Mouse (Mus musculus) kidney, embryonic 14.5 days (tissue): ENCODE results near the gene Pml. TPM values are rescaled to one million over a fixed set of nuclear protein-coding genes. Genes with fewer than 3 reads are reported as not detected.

Experiments
- ATAC-seq: fragments of 200-750 bp; cut with Nextera tagmentation; 2 replicates; pipeline ENCODE4 v1.8.0; 2017; ENCODE audit warnings: moderate number of reproducible peaks, mild to moderate bottlenecking, moderate TSS enrichment, moderate library complexity; ENCODE audit not compliant: low FRiP score, low TSS enrichment
- H3K27ac ChIP-seq: fragments of 300-500 bp; sonication (generic); 2 replicates; pipeline ENCODE4 v1.5.1; 2014; ENCODE audit warnings: low read depth, mild to moderate bottlenecking, low read length, moderate library complexity, mixed read lengths
- H3K27me3 ChIP-seq: fragments of 300-500 bp; sonication (generic); 2 replicates; pipeline ENCODE4 v1.6.1; 2014; ENCODE audit warnings: mild to moderate bottlenecking, low read length; ENCODE audit not compliant: control insufficient read depth, insufficient read depth
- H3K36me3 ChIP-seq: fragments of 300-500 bp; sonication (generic); 2 replicates; pipeline ENCODE4 v1.6.1; 2014; ENCODE audit warnings: low read length, mixed read lengths; ENCODE audit not compliant: control insufficient read depth, insufficient read depth
- H3K4me1 ChIP-seq: fragments of 300-500 bp; sonication (generic); 2 replicates; pipeline ENCODE4 v1.6.1; 2014; ENCODE audit warnings: low read length, mixed read lengths; ENCODE audit not compliant: control insufficient read depth, insufficient read depth
- H3K4me2 ChIP-seq: fragments of 300-500 bp; sonication (generic); replicated peaks from 2 replicates; pipeline ENCODE4 v1.6.1; 2014; ENCODE audit warnings: low read depth, mild to moderate bottlenecking, low read length
- H3K4me3 ChIP-seq: fragments of 300-500 bp; sonication (generic); 2 replicates; pipeline ENCODE4 v1.5.1; 2014; ENCODE audit warnings: mild to moderate bottlenecking, low read length
- H3K9ac ChIP-seq: fragments of 300-500 bp; sonication (generic); 2 replicates; pipeline ENCODE4 v1.6.1; 2014; ENCODE audit warnings: low read depth, mild to moderate bottlenecking, low read length, moderate library complexity
- H3K9me3 ChIP-seq: fragments of 300-500 bp; sonication (generic); 2 replicates; pipeline ENCODE4 v1.6.1; 2016; ENCODE audit warnings: low read length; ENCODE audit not compliant: control insufficient read depth
- WGBS: fragments of 180-500 bp; shearing (Covaris S2); extraction: QIAGEN DNeasy Blood & Tissue Kit; methylation state at CpG from one replicate; pipeline ENCODE4 v1.1.7; 2014; 5-methylcytosine and 5-hydroxymethylcytosine counted together
- polyA plus RNA-seq: library from polyadenylated mRNA; unstranded; fragments of >200 nt; fragmentation: Nextera tagmentation; extraction: Ambion mirVana; gene quantifications from 2 replicates; pipeline ENCODE4 v1.2.1, GENCODE M21; 2014

Pml gene
- polyA plus RNA-seq, 1 experiment from 2014 or later = 25.0 TPM

GRCm38 (mm10) chr9:58202676-58203453 lies 46.7 kb downstream of the Pml start:
- 4% methylated on average over 14 of the region's 14 CpGs for WGBS
- Histone ChIP-seq H3K4me2 (no peak overlapping the region), H3K9me3 (no peaks in the 10 kb centered on the region), H3K4me1 (peaks cover 27% of the 10 kb centered on the region), H3K4me3 (no peak overlapping the region), H3K27ac (no peak overlapping the region), H3K36me3 (no peaks in the 10 kb centered on the region), H3K27me3 (peaks cover 63% of the 10 kb centered on the region), H3K9ac (no peak overlapping the region)
- ATAC-seq = no peak

GRCm38 (mm10) chr9:58201861-58202549 lies 47.6 kb downstream of the Pml start:
- WGBS = 1% methylated on average over 37 of the region's 37 CpGs
- Histone ChIP-seq H3K27ac (no peak overlapping the region), H3K4me3 (peak overlapping the region; percentile 6; the same call in 1 of the 2 replicates), H3K36me3 (no peaks in the 10 kb centered on the region), H3K9me3 (no peaks in the 10 kb centered on the region), H3K27me3 (peaks cover 71% of the 10 kb centered on the region), H3K4me2 (peak overlapping the region; percentile 2), H3K9ac (no peak overlapping the region), H3K4me1 (peaks cover 34% of the 10 kb centered on the region)
- no peak for ATAC-seq

- Histone ChIP-seq H3K9me3 (no peaks in the 10 kb centered on the region), H3K36me3 (no peaks in the 10 kb centered on the region), H3K27me3 (peaks cover 79% of the 10 kb centered on the region), H3K4me1 (peaks cover 41% of the 10 kb centered on the region), H3K9ac (no peak overlapping the region), H3K27ac (no peak overlapping the region), H3K4me2 (no peak overlapping the region; the same call in 1 of the 2 replicates), H3K4me3 (peak overlapping the region; percentile 6; the same call in 1 of the 2 replicates)
- WGBS = 2% methylated on average over 24 of the region's 24 CpGs
- no peak for ATAC-seq
Measured at GRCm38 (mm10) chr9:58201091-58201842, 48.3 kb downstream of the Pml start.

GRCm38 (mm10) chr9:58200270-58201090 lies 49.1 kb downstream of the Pml start:
- Histone ChIP-seq H3K36me3 (no peaks in the 10 kb centered on the region), H3K27me3 (peaks cover 87% of the 10 kb centered on the region), H3K27ac (no peak overlapping the region), H3K4me3 (no peak overlapping the region), H3K9me3 (no peaks in the 10 kb centered on the region), H3K4me2 (no peak overlapping the region), H3K9ac (no peak overlapping the region), H3K4me1 (peaks cover 44% of the 10 kb centered on the region)
- 11% methylated on average over 11 of the region's 11 CpGs for WGBS
- no peak for ATAC-seq

GRCm38 (mm10) chr9:58199381-58200269 lies 50.0 kb downstream of the Pml start:
- 2% methylated on average over 41 of the region's 41 CpGs for WGBS
- peak overlapping the region; percentile 32 for H3K4me3 ChIP-seq
- no peaks in the 10 kb centered on the region for H3K36me3 ChIP-seq
- peaks cover 44% of the 10 kb centered on the region for H3K4me1 ChIP-seq
- H3K27ac ChIP-seq = no peak overlapping the region
- H3K4me2 ChIP-seq = peak overlapping the region; percentile 46
- H3K9ac ChIP-seq = no peak overlapping the region
- no peak for ATAC-seq
- H3K9me3 ChIP-seq = no peaks in the 10 kb centered on the region
- peaks cover 94% of the 10 kb centered on the region for H3K27me3 ChIP-seq

GRCm38 (mm10) chr9:58198801-58199371 lies 50.7 kb downstream of the Pml start:
- Histone ChIP-seq H3K27me3 (peaks cover 97% of the 10 kb centered on the region), H3K27ac (no peak overlapping the region), H3K36me3 (no peaks in the 10 kb centered on the region), H3K9me3 (no peaks in the 10 kb centered on the region), H3K4me2 (peak overlapping the region; percentile 46), H3K4me1 (peaks cover 44% of the 10 kb centered on the region), H3K9ac (no peak overlapping the region), H3K4me3 (peak overlapping the region; percentile 32)
- no peak for ATAC-seq
- 1% methylated on average over 38 of the region's 38 CpGs for WGBS

GRCm38 (mm10) chr9:58197781-58198701 lies 51.5 kb downstream of the Pml start:
- H3K4me3 ChIP-seq = peak overlapping the region; percentile 32
- H3K4me2 ChIP-seq = peak overlapping the region; percentile 46
- peak; percentile 41; the same call in 1 of the 2 replicates for ATAC-seq
- H3K4me1 ChIP-seq = peaks cover 40% of the 10 kb centered on the region
- H3K9me3 ChIP-seq = no peaks in the 10 kb centered on the region
- no peaks in the 10 kb centered on the region for H3K36me3 ChIP-seq
- H3K27me3 ChIP-seq = peaks cover 89% of the 10 kb centered on the region
- H3K27ac ChIP-seq = no peak overlapping the region
- no peak overlapping the region; the same call in 1 of the 2 replicates for H3K9ac ChIP-seq
- WGBS = under 1% methylated on average over 58 of the region's 58 CpGs
